Mouse (Mus musculus): ENCODE data around the gene Ppp1r14a. TPM values are rescaled to one million over a fixed set of nuclear protein-coding genes. Genes with fewer than 3 reads are reported as not detected.

Gene Ppp1r14a
- polyA plus RNA-seq, 1 experiment, result 0.07 TPM

DNA sequence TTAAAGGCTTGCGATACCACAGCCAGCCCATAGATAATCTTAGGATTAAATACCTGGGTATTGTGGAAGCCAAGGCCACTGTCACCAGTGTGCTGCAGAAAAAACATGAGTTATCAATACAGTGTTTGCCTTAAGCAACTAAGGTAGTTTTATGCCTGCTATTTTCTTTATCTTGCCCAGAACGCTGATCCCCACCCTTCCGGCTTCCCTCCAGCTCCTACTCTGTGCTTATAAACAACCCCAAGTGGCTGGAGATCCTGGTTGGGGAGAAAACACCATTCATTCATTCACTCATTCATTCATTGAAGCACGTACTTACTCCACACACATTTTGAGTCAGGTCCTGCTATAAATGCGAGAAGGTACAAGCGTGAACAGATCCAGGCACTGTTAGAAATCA is 4.6 kb upstream of the Ppp1r14a start:
- peaks cover 32% of the 10 kb centered on the region for H3K4me1 ChIP-seq (ENCODE audit: control insufficient read depth)
- no peaks in the 10 kb centered on the region for H3K36me3 ChIP-seq (ENCODE audit: control insufficient read depth)
- no peak overlapping the region for H3K4me3 ChIP-seq (replicated peaks)
- TF ChIP-seq GATA1 (IDR thresholded peaks at IDR 0.05; ENCODE audit: low read length) (no peak), TAL1 (IDR thresholded peaks at IDR 0.05; ENCODE audit: low read length) (no peak)
- no peaks in the 10 kb centered on the region for H3K9me3 ChIP-seq (ENCODE audit: control insufficient read depth, low read length)
- peaks cover 28% of the 10 kb centered on the region for H3K27me3 ChIP-seq (ENCODE audit: control insufficient read depth)

- Histone ChIP-seq H3K9me3 (ENCODE audit: control insufficient read depth, low read length) (no peaks in the 10 kb centered on the region), H3K4me1 (ENCODE audit: control insufficient read depth) (peaks cover 19% of the 10 kb centered on the region), H3K36me3 (ENCODE audit: control insufficient read depth) (no peaks in the 10 kb centered on the region), H3K27me3 (ENCODE audit: control insufficient read depth) (peaks cover 18% of the 10 kb centered on the region), H3K4me3 (replicated peaks) (no peak overlapping the region)
- no peak for TF ChIP-seq TAL1 (IDR thresholded peaks at IDR 0.05; ENCODE audit: low read length)
- no peak for TF ChIP-seq GATA1 (IDR thresholded peaks at IDR 0.05; ENCODE audit: low read length)
Measured at GRCm38 (mm10) chr7:29287481-29287880, 1.6 kb upstream of the Ppp1r14a start.

GRCm38 (mm10) chr7:29288079-29288478 is 1.0 kb upstream of the Ppp1r14a start:
- TF ChIP-seq TAL1 (IDR thresholded peaks at IDR 0.05; ENCODE audit: low read length), result no peak
- Histone ChIP-seq H3K9me3 (ENCODE audit: control insufficient read depth, low read length) (no peaks in the 10 kb centered on the region), H3K27me3 (ENCODE audit: control insufficient read depth) (peaks cover 15% of the 10 kb centered on the region), H3K36me3 (ENCODE audit: control insufficient read depth) (no peaks in the 10 kb centered on the region), H3K4me3 (replicated peaks) (no peak overlapping the region), H3K4me1 (ENCODE audit: control insufficient read depth) (peaks cover 19% of the 10 kb centered on the region)

DNA sequence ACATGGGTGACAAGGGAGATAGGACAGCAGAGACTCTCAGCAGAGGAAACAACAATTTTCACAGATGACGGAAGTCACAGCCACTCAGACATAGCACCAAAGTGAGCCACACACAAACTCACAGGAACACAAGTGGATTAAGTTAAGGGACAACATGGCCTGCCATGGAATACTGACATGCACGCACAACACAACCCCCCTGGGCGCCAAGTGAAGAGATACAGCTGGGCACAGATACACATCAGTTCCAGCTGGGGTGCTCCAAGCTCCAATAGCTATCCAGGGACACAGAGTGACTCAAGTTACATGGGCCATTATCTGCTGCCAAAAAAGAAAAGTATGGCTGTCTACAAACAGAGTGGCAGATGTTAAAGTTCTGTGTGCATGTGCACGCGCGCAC is 748 bp downstream of the Ppp1r14a start:
- Histone ChIP-seq H3K4me1 (ENCODE audit: control insufficient read depth) (peaks cover 11% of the 10 kb centered on the region), H3K27me3 (ENCODE audit: control insufficient read depth) (peaks cover 15% of the 10 kb centered on the region), H3K9me3 (ENCODE audit: control insufficient read depth, low read length) (no peaks in the 10 kb centered on the region), H3K36me3 (ENCODE audit: control insufficient read depth) (no peaks in the 10 kb centered on the region), H3K4me3 (replicated peaks) (no peak overlapping the region)
- no peak for TF ChIP-seq GATA1 (IDR thresholded peaks at IDR 0.05; ENCODE audit: low read length)
- TF ChIP-seq TAL1 (IDR thresholded peaks at IDR 0.05; ENCODE audit: low read length), result no peak

GRCm38 (mm10) chr7:29290691-29291485 is 1.8 kb downstream of the Ppp1r14a start:
- Histone ChIP-seq H3K4me1 (ENCODE audit: control insufficient read depth) (peaks cover 10% of the 10 kb centered on the region), H3K4me3 (replicated peaks) (no peak overlapping the region), H3K9me3 (ENCODE audit: control insufficient read depth, low read length) (no peaks in the 10 kb centered on the region), H3K36me3 (ENCODE audit: control insufficient read depth) (no peaks in the 10 kb centered on the region), H3K27me3 (ENCODE audit: control insufficient read depth) (peaks cover 15% of the 10 kb centered on the region)
- TF ChIP-seq TAL1 (IDR thresholded peaks at IDR 0.05; ENCODE audit: low read length), result no peak
- no peak for TF ChIP-seq GATA1 (IDR thresholded peaks at IDR 0.05; ENCODE audit: low read length)

DNA sequence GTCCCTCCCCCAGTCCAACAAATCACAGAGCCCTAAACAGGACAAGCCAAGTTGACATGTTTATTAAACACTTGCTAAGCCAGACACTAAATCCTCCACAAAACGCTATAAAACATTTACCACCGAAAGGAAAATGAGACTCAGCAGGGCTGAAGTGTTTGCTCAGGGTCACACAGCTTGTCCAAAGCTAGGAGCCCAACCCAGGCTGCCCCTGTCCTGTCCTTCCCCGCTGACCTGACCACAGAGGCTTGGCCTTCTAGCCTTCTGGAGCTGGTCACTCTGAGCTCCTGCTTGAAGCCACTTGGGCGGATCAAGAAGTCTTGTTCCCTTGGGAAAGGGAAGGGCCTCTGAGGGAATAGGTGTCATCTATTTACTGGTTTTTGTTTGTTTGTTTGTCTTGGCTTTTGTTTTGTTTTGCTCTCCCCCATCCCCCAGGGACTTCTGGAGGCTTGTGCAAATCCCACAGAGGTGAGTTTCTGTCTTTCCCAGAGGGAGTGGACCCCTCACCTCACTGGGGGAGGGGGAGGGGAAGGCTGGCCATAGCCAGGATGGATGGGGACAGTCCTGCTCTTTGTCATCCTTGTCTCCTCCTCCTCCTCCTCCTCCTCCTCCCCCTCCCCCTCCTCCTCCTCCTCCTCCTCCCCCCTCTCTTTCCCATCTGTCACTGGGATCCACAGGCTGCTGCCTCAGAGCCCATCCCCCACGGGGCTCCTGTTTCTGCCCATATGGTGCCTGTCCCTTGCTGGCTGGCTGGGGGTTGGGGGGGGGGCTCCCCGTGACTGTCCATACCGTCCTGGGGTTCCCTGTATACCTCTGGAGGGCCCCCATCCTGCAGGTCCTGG is 2.7 kb downstream of the Ppp1r14a start:
- TF ChIP-seq GATA1 (IDR thresholded peaks at IDR 0.05; ENCODE audit: low read length), result no peak
- no peak for TF ChIP-seq TAL1 (IDR thresholded peaks at IDR 0.05; ENCODE audit: low read length)
- H3K4me1 ChIP-seq (ENCODE audit: control insufficient read depth), result peaks cover 10% of the 10 kb centered on the region
- no peaks in the 10 kb centered on the region for H3K9me3 ChIP-seq (ENCODE audit: control insufficient read depth, low read length)
- H3K4me3 ChIP-seq (replicated peaks), result no peak overlapping the region
- no peaks in the 10 kb centered on the region for H3K36me3 ChIP-seq (ENCODE audit: control insufficient read depth)
- peaks cover 15% of the 10 kb centered on the region for H3K27me3 ChIP-seq (ENCODE audit: control insufficient read depth)

DNA sequence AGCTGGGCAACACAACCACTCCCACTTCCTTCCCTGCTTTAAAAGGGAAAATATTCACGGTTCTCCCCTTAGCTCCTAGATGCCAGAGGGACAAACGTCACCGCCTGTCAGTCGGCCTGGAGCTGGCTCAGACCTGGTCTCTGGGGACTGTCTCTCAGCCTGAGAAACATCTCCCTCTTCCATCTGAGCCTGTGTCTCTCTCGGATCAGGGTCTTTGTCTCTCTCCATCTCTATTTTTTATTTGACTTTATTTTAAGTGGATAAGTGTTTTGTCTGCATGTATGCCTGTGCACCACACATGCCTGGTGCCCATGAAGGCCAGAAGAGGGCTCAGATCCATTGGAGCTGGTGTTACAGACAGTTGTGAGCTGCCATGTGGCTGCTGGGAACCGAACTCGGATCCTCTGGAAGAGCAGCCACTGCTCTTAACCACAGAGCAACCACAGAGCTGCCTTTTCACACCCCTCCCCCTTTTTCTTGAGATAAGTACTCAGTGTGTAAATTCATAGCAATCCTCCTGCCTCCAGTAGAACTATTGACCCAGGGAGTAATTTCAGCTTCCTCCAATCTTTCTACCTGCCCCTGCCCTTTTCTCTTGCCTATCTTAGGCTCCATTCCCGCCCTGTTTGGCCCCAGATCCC is 3.5 kb downstream of the Ppp1r14a start:
- H3K9me3 ChIP-seq (ENCODE audit: control insufficient read depth, low read length), result no peaks in the 10 kb centered on the region
- H3K36me3 ChIP-seq (ENCODE audit: control insufficient read depth), result no peaks in the 10 kb centered on the region
- TF ChIP-seq GATA1 (IDR thresholded peaks at IDR 0.05; ENCODE audit: low read length) (no peak), TAL1 (IDR thresholded peaks at IDR 0.05; ENCODE audit: low read length) (no peak)
- peaks cover 10% of the 10 kb centered on the region for H3K4me1 ChIP-seq (ENCODE audit: control insufficient read depth)
- H3K27me3 ChIP-seq (ENCODE audit: control insufficient read depth), result peaks cover 14% of the 10 kb centered on the region
- no peak overlapping the region for H3K4me3 ChIP-seq (replicated peaks)

DNA sequence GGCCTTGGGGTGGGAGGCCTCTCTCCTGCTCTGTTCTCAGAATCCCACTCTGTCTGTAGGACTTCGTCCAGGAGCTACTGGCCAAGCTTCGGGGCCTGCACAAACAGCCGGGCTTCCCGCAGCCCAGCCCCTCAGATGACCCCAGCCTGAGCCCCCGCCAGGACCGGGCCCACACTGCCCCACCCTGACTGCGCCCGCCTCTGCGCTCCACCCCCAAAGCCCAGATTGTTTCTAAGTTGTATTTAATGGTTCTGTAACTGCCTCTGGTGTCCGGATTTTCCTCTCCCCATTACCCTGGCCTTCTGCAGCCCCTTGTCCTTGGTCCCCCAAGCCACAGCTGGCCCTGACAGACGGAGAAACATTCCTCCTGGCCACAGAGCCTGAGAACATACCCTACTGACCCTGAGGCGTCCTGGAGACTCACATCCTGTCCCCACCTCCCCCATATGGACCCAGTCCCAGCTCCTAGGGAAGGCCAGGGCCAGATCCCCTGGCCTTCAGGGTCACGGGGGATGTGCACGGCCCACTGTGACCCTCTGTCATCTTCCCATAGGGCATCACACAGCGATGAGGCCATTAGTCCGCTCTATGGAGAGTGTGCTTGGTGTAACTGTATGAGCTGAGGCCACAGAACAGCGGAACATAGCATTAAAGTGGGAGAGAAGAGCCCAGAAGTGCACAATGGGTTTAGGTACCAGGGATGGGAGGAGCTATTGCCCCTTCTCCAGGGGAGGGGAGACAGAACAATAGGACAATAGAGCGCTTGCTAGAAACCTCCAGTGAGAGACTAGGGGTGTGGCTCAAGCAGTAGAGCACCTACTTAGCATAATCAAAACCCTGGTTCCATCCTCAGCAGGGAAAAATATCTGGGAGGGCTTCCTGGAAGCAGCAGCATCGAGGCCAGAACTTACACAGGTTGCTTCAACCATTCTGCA is 4.3 kb downstream of the Ppp1r14a start:
- Histone ChIP-seq H3K9me3 (ENCODE audit: control insufficient read depth, low read length) (no peaks in the 10 kb centered on the region), H3K4me3 (replicated peaks) (no peak overlapping the region), H3K36me3 (ENCODE audit: control insufficient read depth) (no peaks in the 10 kb centered on the region), H3K27me3 (ENCODE audit: control insufficient read depth) (peaks cover 15% of the 10 kb centered on the region), H3K4me1 (ENCODE audit: control insufficient read depth) (peaks cover 10% of the 10 kb centered on the region)
- no peak for TF ChIP-seq TAL1 (IDR thresholded peaks at IDR 0.05; ENCODE audit: low read length)
- TF ChIP-seq GATA1 (IDR thresholded peaks at IDR 0.05; ENCODE audit: low read length), result no peak

Data from erythroblast, embryonic 14.5 days (primary cell).